Mouse (Mus musculus) T-helper 1 cell (primary cell): ENCODE results near the gene Prg3.

Experiments
- in situ Hi-C: fragments of 300-600 bp; cut with MboI, MseI; formaldehyde crosslinking; loops from one replicate; pipeline ENCODE4 v1.15.1; 2025; ENCODE audit warnings: high pct_unique_total_duplicates

Gene Prg3

GRCm38 (mm10) chr2:85037047-85038026, 49.3 kb downstream of the Prg3 start, which contains the start of the genes Ssrp1 and P2rx3:
Gene Ssrp1, plus strand, starts transcription at chr2:85037234.
Gene P2rx3, minus strand, starts transcription at chr2:85037462.
- in situ Hi-C loops: loop anchor here (25.0 kb wide), 1 partner anchor 1375 kb away; no protein-coding TSS in a partner anchor

DNA sequence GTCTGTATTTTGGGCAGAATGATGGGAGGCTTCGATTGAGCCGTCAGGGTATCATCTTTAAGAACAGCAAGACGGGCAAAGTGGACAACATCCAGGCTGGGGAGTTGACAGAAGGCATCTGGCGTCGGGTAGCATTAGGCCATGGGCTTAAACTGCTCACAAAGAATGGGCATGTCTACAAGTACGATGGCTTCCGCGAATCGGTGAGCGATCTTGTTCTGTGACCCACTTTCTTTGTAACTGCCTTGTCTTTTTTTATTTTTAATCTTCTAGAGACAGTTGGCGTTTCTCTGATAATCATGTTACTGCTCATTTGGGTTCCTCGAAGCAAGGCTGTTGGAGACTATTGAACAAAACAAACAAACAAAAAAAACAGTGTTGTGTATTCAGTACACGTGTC, 50.3 kb downstream of the Prg3 start:
- in situ Hi-C loops: loop anchor here (25.0 kb wide), 1 partner anchor 1376 kb away; no protein-coding TSS in a partner anchor
